Mouse (Mus musculus): ENCODE data around the gene Cby1. TPM values are rescaled to one million over a fixed set of nuclear protein-coding genes. Genes with fewer than 3 reads are reported as not detected.

Cby1 gene
- 4.9 TPM for total RNA-seq (2023)

DNA sequence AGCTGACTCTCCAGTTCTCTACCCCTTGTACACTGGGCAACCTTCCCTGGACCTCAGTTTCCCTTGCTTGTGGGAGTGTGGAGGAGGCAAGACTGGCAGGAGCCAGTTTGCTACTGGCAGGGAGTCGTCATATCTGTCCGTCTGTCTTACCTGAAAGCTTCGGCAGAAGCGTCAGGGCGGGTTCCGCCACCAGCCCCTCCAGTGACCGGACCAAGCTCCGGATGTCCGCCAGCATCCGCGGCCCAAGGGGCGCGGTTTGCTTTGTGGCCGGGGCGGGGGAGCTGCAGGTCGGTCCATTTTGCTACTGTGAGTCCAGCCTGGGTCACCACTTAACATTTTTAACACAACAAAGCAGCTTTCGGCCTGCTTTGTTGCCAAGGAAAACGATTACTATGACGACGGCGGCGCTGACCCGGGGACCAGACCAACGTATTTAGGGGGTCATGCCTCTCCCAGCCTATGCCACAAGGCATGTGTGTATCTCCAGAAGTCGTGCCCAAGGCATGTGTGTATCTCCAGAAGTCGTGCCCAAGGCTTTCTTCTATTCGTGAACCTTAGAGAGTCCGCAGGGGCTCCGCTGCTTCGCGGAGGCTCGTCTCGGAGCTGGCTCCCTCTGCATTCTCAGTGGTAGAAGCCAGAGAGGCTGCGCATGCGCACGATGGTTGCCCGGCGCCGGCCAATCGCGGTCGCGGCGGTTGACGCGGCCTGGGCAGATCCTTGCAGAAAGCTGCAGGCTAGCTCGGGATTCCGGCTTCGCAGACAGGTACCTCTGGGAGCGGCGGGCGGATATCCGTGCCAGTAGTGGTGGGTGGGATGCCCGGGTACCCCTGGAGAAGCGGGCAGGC is at the start of gene Cby1, which contains the start of gene Fam227a:
Gene Cby1 (plus strand): TSS at position 669 of the 845 bp plus-strand sequence.
Gene Fam227a (minus strand): TSS at position 426 of the 845 bp plus-strand sequence.

DNA sequence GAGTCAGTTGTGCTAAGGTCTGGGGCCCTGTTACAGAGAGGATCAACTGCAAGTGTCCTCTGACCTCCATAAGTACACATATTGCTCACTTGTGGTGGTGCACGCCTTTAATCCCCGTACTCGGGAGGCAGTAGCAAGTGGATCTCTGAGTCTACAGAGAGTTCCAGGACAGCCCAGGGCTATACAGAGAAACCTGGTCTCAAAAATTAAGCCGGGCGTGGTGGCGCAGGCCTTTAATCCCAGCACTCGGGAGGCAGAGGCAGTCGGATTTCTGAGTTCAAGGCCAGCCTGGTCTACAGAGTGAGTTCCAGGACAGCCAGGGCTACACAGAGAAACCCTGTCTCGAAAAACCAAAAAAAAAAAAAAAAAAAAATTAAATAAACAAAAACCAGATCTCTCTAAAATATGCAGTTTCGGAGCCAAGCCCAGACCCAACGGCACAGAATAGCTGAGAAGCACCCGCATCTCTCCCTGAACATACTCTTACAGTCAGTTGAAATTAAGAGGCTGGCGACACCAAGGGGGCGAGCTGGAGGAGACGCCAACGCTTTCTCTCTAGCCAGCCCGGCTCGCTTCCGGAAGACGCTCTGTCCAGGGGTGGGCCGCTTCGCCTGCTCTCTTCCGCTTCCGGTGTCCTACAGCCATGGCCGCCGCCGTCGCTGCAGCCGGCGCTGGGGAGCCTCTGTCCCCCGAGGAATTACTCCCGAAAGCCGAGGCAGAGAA is 11.4 kb downstream of the Cby1 start, which contains the start of gene Tomm22:
Gene Tomm22 (plus strand): TSS at position 613 of the 723 bp plus-strand sequence.

DNA sequence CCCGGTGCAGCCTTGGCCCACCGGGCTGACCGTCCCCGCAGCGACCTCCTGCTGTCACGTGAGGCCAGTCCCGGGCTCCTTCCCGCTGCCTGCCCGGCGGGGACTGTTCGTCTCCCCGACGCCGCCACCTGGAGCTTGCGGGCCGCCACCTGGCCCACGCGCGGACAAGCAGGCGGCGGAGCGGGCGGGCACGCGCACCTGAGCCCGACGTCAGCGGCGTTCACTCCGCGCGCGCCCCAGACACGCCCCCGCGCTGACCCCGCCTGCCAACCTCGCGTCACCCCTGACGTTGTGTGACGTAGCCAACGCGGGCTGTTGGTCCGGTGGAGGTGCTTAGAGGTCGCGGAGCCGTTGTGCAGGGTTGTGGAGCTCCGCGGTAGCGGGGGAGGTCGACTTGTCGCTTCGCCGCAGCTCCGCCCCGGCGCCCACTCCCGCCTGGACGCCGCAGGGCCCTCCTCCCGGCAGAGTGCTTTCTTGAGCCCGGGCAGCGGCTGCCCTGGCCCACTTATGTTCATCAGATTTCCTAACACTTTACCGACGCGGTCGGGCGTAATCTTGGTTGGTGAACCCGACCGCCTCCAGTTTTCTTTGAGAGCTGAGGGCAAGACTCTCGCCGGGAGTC is 28.8 kb downstream of the Cby1 start, which contains the start of gene Josd1:
Gene Josd1 (minus strand): TSS at position 274 of the 622 bp plus-strand sequence.

DNA sequence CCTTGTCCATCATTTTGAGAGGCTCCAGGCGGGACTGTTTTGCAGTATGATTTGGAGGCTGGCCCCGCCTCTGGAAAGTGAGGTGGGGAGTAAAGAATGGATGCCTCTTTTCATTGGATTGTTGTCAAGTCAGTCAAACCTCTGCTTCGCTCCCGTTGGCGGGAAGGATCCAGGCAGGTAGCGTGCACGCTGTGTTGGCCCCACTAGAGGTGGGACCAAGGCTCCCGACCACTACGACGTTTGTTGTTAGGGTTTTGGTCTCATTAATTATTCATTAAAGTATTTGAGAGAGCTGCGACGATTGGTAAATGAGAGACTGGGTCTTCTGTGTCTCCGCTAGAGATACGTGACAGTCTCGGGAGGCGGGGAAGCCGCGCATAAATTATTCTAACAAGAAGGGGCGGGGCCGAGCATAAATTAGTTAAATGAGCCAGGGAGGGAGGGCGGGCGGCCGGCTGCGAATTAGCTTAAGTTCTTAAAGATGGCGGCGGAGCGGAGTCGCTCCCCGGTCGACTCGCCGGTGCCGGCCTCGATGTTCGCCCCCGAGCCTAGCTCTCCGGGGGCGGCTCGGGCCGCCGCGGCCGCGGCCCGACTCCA is 31.5 kb downstream of the Cby1 start, which contains the start of gene Gtpbp1:
Gene Gtpbp1 (plus strand): TSS at position 420 of the 597 bp plus-strand sequence.

Other genes starting within 250 kb of the Cby1 start
- gene Csnk1e, start 203.6 kb upstream of the Cby1 start, total RNA-seq (2023), result 51.3 TPM
- gene Kcnj4, start 154.0 kb upstream of the Cby1 start, total RNA-seq (2023), result not detected
- gene Kdelr3, start 142.8 kb upstream of the Cby1 start, total RNA-seq (2023), result not detected
- 283 TPM for gene Ddx17, start 112.5 kb upstream of the Cby1 start, total RNA-seq (2023)
- gene Dmc1, start 54.1 kb upstream of the Cby1 start, total RNA-seq (2023), result not detected
- gene Fam227a, start 243 bp upstream of the Cby1 start, total RNA-seq (2023), result 0.73 TPM
- gene Tomm22, start 11.7 kb downstream of the Cby1 start, total RNA-seq (2023), result 97.0 TPM
- 16.7 TPM for gene Josd1, start 28.7 kb downstream of the Cby1 start, total RNA-seq (2023)
- gene Gtpbp1, start 31.6 kb downstream of the Cby1 start, total RNA-seq (2023), result 138 TPM
- 444 TPM for gene Sun2, start 83.3 kb downstream of the Cby1 start, total RNA-seq (2023)
- 5.3 TPM for gene Dnal4, start 118.7 kb downstream of the Cby1 start, total RNA-seq (2023)
- 0.28 TPM for gene Nptxr, start 145.6 kb downstream of the Cby1 start, total RNA-seq (2023)
- not detected for gene Npcd, start 175.0 kb downstream of the Cby1 start, total RNA-seq (2023)
- gene Cbx6, start 175.5 kb downstream of the Cby1 start, total RNA-seq (2023), result 12.6 TPM
- gene Apobec3, start 232.5 kb downstream of the Cby1 start, total RNA-seq (2023), result 108 TPM

All from CD8-positive naive resting alpha-beta T cell, adult 57 days (primary cell).